Mouse (Mus musculus) bone marrow, adult 2 months (tissue): ENCODE results near the gene Bche. TPM values are rescaled to one million over a fixed set of nuclear protein-coding genes. Genes with fewer than 3 reads are reported as not detected.

Source experiments
- H3K27ac ChIP-seq: fragments of 200-500 bp; 2 replicates; pipeline ENCODE4 v1.5.1; 2012; ENCODE audit warnings: low read depth, mild to moderate bottlenecking, control low read depth, inconsistent platforms, low read length; ENCODE audit not compliant: control insufficient read depth, poor library complexity, insufficient read depth
- H3K4me1 ChIP-seq: fragments of 200-500 bp; 2 replicates; pipeline ENCODE4 v1.6.1; 2011; ENCODE audit warnings: low read length; ENCODE audit not compliant: control insufficient read depth, insufficient read depth
- H3K4me3 ChIP-seq: fragments of 200-500 bp; replicated peaks from 2 replicates; pipeline ENCODE3; 2011; ENCODE audit warnings: mild to moderate bottlenecking, low read depth, low read length, control low read depth; ENCODE audit not compliant: control insufficient read depth
- CTCF ChIP-seq: fragments of 200-500 bp; IDR thresholded peaks from 2 replicates; pipeline ENCODE4 v1.5.1; 2011; ENCODE audit warnings: low read length, control low read depth; ENCODE audit not compliant: control insufficient read depth, insufficient read depth
- POLR2A ChIP-seq: fragments of 200-500 bp; IDR thresholded peaks from 2 replicates; pipeline ENCODE4 v1.6.1; 2011; ENCODE audit warnings: low read depth, mild to moderate bottlenecking, control low read depth, low read length, borderline replicate concordance; ENCODE audit not compliant: control insufficient read depth
- WGBS: fragments of 180-500 bp; shearing (Covaris S2); methylation state at CpG from one replicate; pipeline ENCODE4 v1.1.7; 2018; 5-methylcytosine and 5-hydroxymethylcytosine counted together
- polyA plus RNA-seq: library from polyadenylated mRNA; stranded (reverse); fragments of >200 nt; gene quantifications from 2 replicates; pipeline ENCODE4 v1.2.4, GENCODE M21; 2011; ENCODE audit warnings: low replicate concordance; ENCODE audit not compliant: missing spikeins, insufficient read depth, insufficient read length

Gene Bche
- polyA plus RNA-seq, 1 experiment: not detected

- Histone ChIP-seq H3K4me1 (no peaks in the 10 kb centered on the region), H3K4me3 (no peak overlapping the region), H3K27ac (no peak overlapping the region)
- TF ChIP-seq POLR2A (no peak), CTCF (no peak)
- WGBS: 68% methylated on average over 5 of the region's 5 CpGs
Observed at GRCm38 (mm10) chr3:73591757-73592533, 116.3 kb downstream of the Bche start.
